Mouse (Mus musculus) frontal cortex, adult (tissue): ENCODE measurements around the gene 4921501E09Rik.
"Not testable (repeated sequence)": the region's sequence is repeated elsewhere in the genome, so short reads cannot be mapped to it uniquely, and the experiment has no call there.

ENCODE experiments used
- ATAC-seq: cut with Nextera tagmentation; 2 replicates; pipeline ENCODE4 v1.9.2; 2017; ENCODE audit warnings: mild to moderate bottlenecking, moderate library complexity, mixed read lengths; ENCODE audit not compliant: low TSS enrichment

4921501E09Rik gene

GRCm38 (mm10) chr17:33067958-33068357, at the start of gene 4921501E09Rik:
Gene 4921501E09Rik, minus strand, starts transcription at chr17:33068058.
- ATAC-seq: no peak

- no peak for ATAC-seq
Measured at GRCm38 (mm10) chr17:33097396-33097795, 29.5 kb upstream of the 4921501E09Rik start.

GRCm38 (mm10) chr17:33092391-33093193, 24.7 kb upstream of the 4921501E09Rik start:
- peak; percentile 78 for ATAC-seq

- no peak for ATAC-seq
Measured at GRCm38 (mm10) chr17:33091630-33092029, 23.8 kb upstream of the 4921501E09Rik start.

GRCm38 (mm10) chr17:33089220-33089949, 21.5 kb upstream of the 4921501E09Rik start, which contains the start of gene Zfp563:
Gene Zfp563, plus strand, starts transcription at chr17:33089310.
- ATAC-seq: peak; percentile 96

GRCm38 (mm10) chr17:33063001-33063400, 4.9 kb downstream of the 4921501E09Rik start:
- ATAC-seq: no peak

GRCm38 (mm10) chr17:33058791-33059190, 9.1 kb downstream of the 4921501E09Rik start:
- no peak for ATAC-seq

- ATAC-seq: peak; percentile 100
Measured at GRCm38 (mm10) chr17:33032900-33033891, 34.7 kb downstream of the 4921501E09Rik start, which contains the start of gene Zfp763. Gene Zfp763, minus strand, starts transcription at chr17:33033402.

GRCm38 (mm10) chr17:33032376-33032775, 35.5 kb downstream of the 4921501E09Rik start:
- ATAC-seq: no peak

- not testable (repeated sequence) for ATAC-seq
Measured at GRCm38 (mm10) chr17:33020434-33020833, 47.4 kb downstream of the 4921501E09Rik start.
